In the genomic region with DNA sequence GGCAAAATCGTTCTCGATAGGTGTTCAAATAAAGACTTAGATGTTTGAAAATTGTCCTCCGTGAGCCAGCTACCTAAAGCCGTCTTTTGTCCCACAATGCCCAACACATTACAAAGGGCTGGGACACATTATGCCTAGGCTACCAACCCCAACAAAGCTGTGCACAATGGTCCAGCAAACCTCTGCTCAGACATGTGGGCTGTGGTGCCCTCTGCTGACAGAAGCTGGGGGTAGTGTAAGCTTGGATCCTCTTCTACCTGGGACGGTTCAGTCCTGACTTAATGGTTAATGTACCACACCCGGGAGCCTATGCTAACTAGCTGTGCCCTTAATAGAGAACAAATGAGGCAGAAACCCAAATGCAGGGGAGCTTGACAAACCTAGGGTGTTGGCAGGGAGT, we compare ENCODE assay signal across 9 mouse cellular contexts. TPM values are rescaled to one million over a fixed set of nuclear protein-coding genes. Genes with fewer than 3 reads are reported as not detected.
DNase-seq lines count a peak whose midpoint lies in the region; ATAC-seq and TF ChIP-seq lines count a peak whose summit lies in the region.
"Had no signal": no experiment of that assay in that cellular context is flagged by ENCODE, and none has a peak within 500 bp of the region (broad histone marks: within the 10 kb centered on the region; RNA-seq: fewer than 3 reads in every experiment).

No protein-coding gene starts in this region.

- H3K27me3 ChIP-seq in G1E (ENCODE audit: insufficient read depth, low read length), result peaks cover 14% of the 10 kb centered on the region
- H3K27me3 ChIP-seq in hindbrain, embryonic 14.5 days (ENCODE audit: control insufficient read depth, insufficient read depth, low read length), result no peaks in the 10 kb centered on the region
- H3K27me3 ChIP-seq: embryonic facial prominence, embryonic 15.5 days had no signal

- no peak overlapping the region for H3K4me3 ChIP-seq in layer of hippocampus, adult 2 months
- no peak overlapping the region for H3K4me3 ChIP-seq in G1E (ENCODE audit: low read depth, low read length)
- no peak overlapping the region for H3K4me3 ChIP-seq in hindbrain, embryonic 14.5 days (replicated peaks; ENCODE audit: low read length)
- H3K4me3 ChIP-seq: embryonic facial prominence, embryonic 15.5 days had no signal

- H3K9me3 ChIP-seq in G1E (replicated peaks), result no peaks in the 10 kb centered on the region
- no peaks in the 10 kb centered on the region for H3K9me3 ChIP-seq in hindbrain, embryonic 14.5 days (ENCODE audit: control insufficient read depth, low read length)
- H3K9me3 ChIP-seq: embryonic facial prominence, embryonic 15.5 days had no signal

- H3K36me3 ChIP-seq in G1E (replicated peaks), result peaks cover 44% of the 10 kb centered on the region
- no peaks in the 10 kb centered on the region for H3K36me3 ChIP-seq in hindbrain, embryonic 14.5 days (replicated peaks; ENCODE audit: control insufficient read depth, insufficient read depth)

- ATAC-seq in G1E (ENCODE audit: extremely low read depth, insufficient number of reproducible peaks, low FRiP score, poor library complexity, severe bottlenecking), result no peak
- ATAC-seq in hindbrain, embryonic 14.5 days (ENCODE audit: low FRiP score), result peak; percentile 65; the same call in 1 of the 2 replicates
- no peak for ATAC-seq in megakaryocyte, adult 5-6 weeks (ENCODE audit: poor library complexity, severe bottlenecking)

- 46% methylated on average over 6 of the region's 6 CpGs for WGBS in hindbrain, embryonic 14.5 days

- peaks cover 50% of the 10 kb centered on the region for H3K4me1 ChIP-seq in G1E (ENCODE audit: insufficient read depth, low read depth, low read length)
- H3K4me1 ChIP-seq in hindbrain, embryonic 14.5 days (replicated peaks; ENCODE audit: control insufficient read depth, insufficient read depth, low read length), result no peaks in the 10 kb centered on the region

- TF ChIP-seq CTCF in layer of hippocampus, adult 2 months (conservative IDR thresholded peaks at IDR 0.05), result peak; percentile 74
- peak; percentile 17; the same call in 1 of the 2 replicates for TF ChIP-seq CTCF in G1E (IDR thresholded peaks at IDR 0.05; ENCODE audit: low read depth, low read length)
- TF ChIP-seq CTCF in brain, embryonic 14.5 days (IDR thresholded peaks at IDR 0.05; ENCODE audit: borderline replicate concordance, extremely low read depth, insufficient read depth, insufficient read length), result peak; percentile 79

- H3K4me2 ChIP-seq in hindbrain, embryonic 14.5 days (replicated peaks), result no peak overlapping the region
- H3K4me2 ChIP-seq: embryonic facial prominence, embryonic 15.5 days had no signal

- no peak overlapping the region for H3K9ac ChIP-seq in hindbrain, embryonic 14.5 days
- H3K9ac ChIP-seq: embryonic facial prominence, embryonic 15.5 days had no signal

- no peak for DNase-seq in layer of hippocampus, adult 2 months (ENCODE audit: low spot score in 2 of 2)
- DNase-seq in layer of hippocampus, adult 9-11 months, result no peak
- no peak for DNase-seq in G1E (ENCODE audit: low spot score)
- peak; percentile 78 for DNase-seq in brain, embryonic 14.5 days (ENCODE audit: low read depth)
- peak; percentile 60 for DNase-seq in hindbrain, embryonic 14.5 days (ENCODE audit: low spot score)
- peak; percentile 25 for DNase-seq in lung, postnatal 36 days
- peak; percentile 40 for DNase-seq in thymus, postnatal 14 days

- H3K27ac ChIP-seq in layer of hippocampus, adult 2 months, result no peak overlapping the region
- H3K27ac ChIP-seq in hindbrain, embryonic 14.5 days, result no peak overlapping the region
- H3K27ac ChIP-seq: embryonic facial prominence, embryonic 15.5 days had no signal

- TF ChIP-seq POLR2A in brain, embryonic 14.5 days (IDR thresholded peaks at IDR 0.05; ENCODE audit: borderline replicate concordance, extremely low read depth, insufficient read depth, insufficient read length, poor library complexity, severe bottlenecking), result no peak

RNA-seq across cellular contexts. Expression of gene Islr2, which starts 12.3 kb away (rescaled TPM):
- 100 to 1,000 TPM; 134 to 136 TPM for total RNA-seq in layer of hippocampus, adult 2 months (2021)
- total RNA-seq in G1E (2014; fragmentation: Nextera tagmentation) (not detected in 2 replicates), G1E (2017) (0.11 TPM in 1 of 2 replicates, not detected in the other)
- 0.03 and 0.04 TPM in 2 replicates for polyA plus RNA-seq in G1E (2012)
- 364 and 418 TPM in 2 replicates for polyA plus RNA-seq in brain, embryonic 14.5 days (2012; rRNA removed)
- 7.2 and 17.2 TPM in 2 replicates for polyA plus RNA-seq in hindbrain, embryonic 14.5 days (2014; fragmentation: Nextera tagmentation; extraction: Ambion mirVana)
- total RNA-seq in megakaryocyte, adult 5-6 weeks (2015), result not detected in 2 replicates
- total RNA-seq in megakaryocyte, adult 5-6 weeks (2017), result not detected in 2 replicates

RNA-seq across cellular contexts. Expression of gene Islr, which starts 12.3 kb away (rescaled TPM):
- total RNA-seq in layer of hippocampus, adult 2 months (2021), result 10 to 100 TPM; 12.8 to 14.2 TPM
- total RNA-seq in G1E (2014; fragmentation: Nextera tagmentation) (not detected in 2 replicates), G1E (2017) (0.12 and 0.22 TPM in 2 replicates)
- not detected in 2 replicates for polyA plus RNA-seq in G1E (2012)
- polyA plus RNA-seq in brain, embryonic 14.5 days (2012; rRNA removed), result 57.7 and 67.1 TPM in 2 replicates
- polyA plus RNA-seq in hindbrain, embryonic 14.5 days (2014; fragmentation: Nextera tagmentation; extraction: Ambion mirVana), result 30.4 and 34.8 TPM in 2 replicates
- 0.16 and 0.33 TPM in 2 replicates for total RNA-seq in megakaryocyte, adult 5-6 weeks (2015)
- total RNA-seq in megakaryocyte, adult 5-6 weeks (2017), result not detected in 2 replicates

RNA-seq across cellular contexts. Expression of gene Pml, which starts 33.2 kb away (rescaled TPM):
- total RNA-seq in layer of hippocampus, adult 2 months (2021), result 10 to 100 TPM; 11.9 to 14.2 TPM
- total RNA-seq in G1E (2014; fragmentation: Nextera tagmentation) (101 and 108 TPM in 2 replicates), G1E (2017) (19.0 and 22.3 TPM in 2 replicates)
- 163 and 217 TPM in 2 replicates for polyA plus RNA-seq in G1E (2012)
- 6.8 and 7.1 TPM in 2 replicates for polyA plus RNA-seq in brain, embryonic 14.5 days (2012; rRNA removed)
- 4.3 and 4.4 TPM in 2 replicates for polyA plus RNA-seq in hindbrain, embryonic 14.5 days (2014; fragmentation: Nextera tagmentation; extraction: Ambion mirVana)
- total RNA-seq in megakaryocyte, adult 5-6 weeks (2015), result 37.7 and 41.3 TPM in 2 replicates
- 15.5 and 17.4 TPM in 2 replicates for total RNA-seq in megakaryocyte, adult 5-6 weeks (2017)

RNA-seq across cellular contexts. Expression of gene Stoml1, which starts 36.6 kb away (rescaled TPM):
- total RNA-seq in layer of hippocampus, adult 2 months (2021), result 10 to 100 TPM; 78.6 to 78.7 TPM
- total RNA-seq in G1E (2014; fragmentation: Nextera tagmentation) (7.4 and 8.6 TPM in 2 replicates), G1E (2017) (6.9 and 8.8 TPM in 2 replicates)
- 6.0 and 6.4 TPM in 2 replicates for polyA plus RNA-seq in G1E (2012)
- 123 and 145 TPM in 2 replicates for polyA plus RNA-seq in brain, embryonic 14.5 days (2012; rRNA removed)
- 103 TPM in 2 replicates for polyA plus RNA-seq in hindbrain, embryonic 14.5 days (2014; fragmentation: Nextera tagmentation; extraction: Ambion mirVana)
- 5.8 and 6.1 TPM in 2 replicates for total RNA-seq in megakaryocyte, adult 5-6 weeks (2015)
- 9.4 and 11.9 TPM in 2 replicates for total RNA-seq in megakaryocyte, adult 5-6 weeks (2017)

Comparison
In these comparisons a context has a peak if more than half of its experiments do, and no peak if none do; other contexts are left out.
1. DNase-seq: peak in brain, embryonic 14.5 days (single experiment), hindbrain, embryonic 14.5 days (single experiment), lung, postnatal 36 days (single experiment) and thymus, postnatal 14 days (single experiment); none in layer of hippocampus, adult 2 months (0 of 2), layer of hippocampus, adult 9-11 months (single experiment) and G1E (single experiment).
2. CTCF ChIP-seq: peak in every context shown above with its lines; median percentile 79 in brain, embryonic 14.5 days; 74 in layer of hippocampus, adult 2 months; 17 in G1E.
3. RNA of gene Islr2, which starts 12.3 kb away (total RNA-seq): 134 to 136 TPM in layer of hippocampus, adult 2 months; 0.11 TPM in G1E and not detected in megakaryocyte, adult 5-6 weeks; every median in the first group is over 100 times any median in the second.
4. RNA of gene Islr, which starts 12.3 kb away (total RNA-seq): 12.8 to 14.2 TPM in layer of hippocampus, adult 2 months; 0.16 to 0.33 TPM in megakaryocyte, adult 5-6 weeks and 0.12 to 0.22 TPM in G1E; every median in the first group is over 10 times any median in the second.